In the genomic region with DNA sequence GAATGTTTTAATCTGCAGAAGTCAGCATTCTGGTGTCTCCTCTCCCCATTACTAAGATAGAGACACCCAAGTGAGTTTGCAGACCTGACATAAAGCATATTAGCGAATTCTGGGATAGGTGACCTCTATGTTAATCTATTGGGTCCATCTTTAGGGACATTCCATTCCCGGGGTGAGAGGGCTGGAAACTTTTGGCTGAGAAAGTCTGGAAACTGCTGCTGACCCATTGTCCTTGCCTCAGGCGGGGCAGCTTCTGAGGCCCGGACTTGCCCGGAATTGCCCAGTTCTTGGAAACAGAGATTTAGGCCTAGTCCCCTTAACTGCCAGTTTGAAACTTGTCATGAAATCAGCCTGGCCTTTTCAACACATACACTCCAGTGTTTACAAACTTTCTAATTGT, we compare ENCODE assay signal across 7 mouse cellular contexts. TPM values are rescaled to one million over a fixed set of nuclear protein-coding genes. Genes with fewer than 3 reads are reported as not detected.
DNase-seq lines count a peak whose midpoint lies in the region; ATAC-seq and TF ChIP-seq lines count a peak whose summit lies in the region.

No protein-coding gene starts in this region.

- TF ChIP-seq RAD21 in CH12.LX (IDR thresholded peaks at IDR 0.05; ENCODE audit: low read depth, low read length), result no peak

- WGBS in hindbrain, embryonic 10.5 days, result 69% methylated on average over 5 of the region's 5 CpGs
- 64% methylated on average over 5 of the region's 5 CpGs for WGBS in limb, embryonic 14.5 days

- peak overlapping the region; percentile 87 for H3K9ac ChIP-seq in CH12.LX (ENCODE audit: insufficient read depth, low read depth)
- H3K9ac ChIP-seq in limb, embryonic 14.5 days (ENCODE audit: low read depth, low read length, severe bottlenecking), result peak overlapping the region; percentile 100; the same call in 1 of the 2 replicates

- no peak for TF ChIP-seq EP300 in CH12.LX (IDR thresholded peaks at IDR 0.05; ENCODE audit: low read length)

- H3K4me2 ChIP-seq in CH12.LX (ENCODE audit: insufficient read depth, low read depth, poor library complexity, severe bottlenecking), result peak overlapping the region; percentile 83
- H3K4me2 ChIP-seq in limb, embryonic 14.5 days (replicated peaks; ENCODE audit: low read depth, low read length, severe bottlenecking), result peak overlapping the region; percentile 54

- dilution Hi-C loops in CH12.LX (cut with MboI; ENCODE audit: extremely low pct_ligation_motif_present, extremely low pct_unique_long_range_greater_than_20kb, low sequenced_read_pairs), result no loop called here

- in situ Hi-C loops in CH12.LX (cut with MboI; ENCODE audit: low pct_ligation_motif_present, low pct_unique_long_range_greater_than_20kb, low sequenced_read_pairs), result no loop called here

- TF ChIP-seq CTCF in CH12.LX (conservative IDR thresholded peaks at IDR 0.05 in 1 of 2, IDR thresholded peaks at IDR 0.05 in 1 of 2; ENCODE audit: low read depth in 2 of 2, low read length in 2 of 2) (no peak), E14TG2a.4 (conservative IDR thresholded peaks at IDR 0.05; ENCODE audit: low read length) (no peak)

- H3K36me3 ChIP-seq in CH12.LX (replicated peaks in 1 of 2; ENCODE audit: control insufficient read depth in 1 of 2, insufficient read depth in 1 of 2, low read length in 1 of 2) (peaks cover 13 to 22% of the 10 kb centered on the region in 2 experiments), E14TG2a.4 (ENCODE audit: insufficient read depth, low read length) (peaks cover 26% of the 10 kb centered on the region)
- peaks cover 30% of the 10 kb centered on the region for H3K36me3 ChIP-seq in hindbrain, embryonic 10.5 days
- H3K36me3 ChIP-seq in limb, embryonic 14.5 days (ENCODE audit: control insufficient read depth, insufficient read depth, low read length), result peaks cover 17% of the 10 kb centered on the region; the same call in 1 of the 2 replicates

- H3K4me3 ChIP-seq in CH12.LX (replicated peaks in 1 of 3; ENCODE audit: low read depth in 2 of 3, low read length in 2 of 3, poor library complexity in 1 of 3) (peak overlapping the region; percentile 28 to 90 (median 45)), E14TG2a.4 (replicated peaks; ENCODE audit: low read length) (peak overlapping the region; percentile 98)
- peak overlapping the region; percentile 80 for H3K4me3 ChIP-seq in hindbrain, embryonic 10.5 days
- peak overlapping the region; percentile 98 for H3K4me3 ChIP-seq in limb, embryonic 14.5 days (replicated peaks; ENCODE audit: low read length)

- no peak for ATAC-seq in limb, embryonic 14.5 days (ENCODE audit: low FRiP score, low read depth)
- no peak for ATAC-seq in megakaryocyte-erythroid progenitor cell, adult 5-6 weeks (replicated peaks; ENCODE audit: low FRiP score, low TSS enrichment, poor library complexity, severe bottlenecking)

- no peak for TF ChIP-seq POLR2A in CH12.LX (IDR thresholded peaks at IDR 0.05; ENCODE audit: low read depth, low read length)
- no peak for TF ChIP-seq POLR2A in limb, embryonic 14.5 days (IDR thresholded peaks at IDR 0.05; ENCODE audit: borderline replicate concordance, extremely low read depth, insufficient read depth, insufficient read length)

- H3K9me3 ChIP-seq in CH12.LX (replicated peaks; ENCODE audit: low read length), result no peaks in the 10 kb centered on the region
- H3K9me3 ChIP-seq in E14TG2a.4 (ENCODE audit: low read length), result no peaks in the 10 kb centered on the region
- no peaks in the 10 kb centered on the region for H3K9me3 ChIP-seq in hindbrain, embryonic 10.5 days
- H3K9me3 ChIP-seq in limb, embryonic 14.5 days (ENCODE audit: control insufficient read depth, low read length), result no peaks in the 10 kb centered on the region

- H3K27ac ChIP-seq in CH12.LX (ENCODE audit: insufficient read depth, low read depth), result peak overlapping the region; percentile 92
- peak overlapping the region; percentile 97; the same call in 1 of the 2 replicates for H3K27ac ChIP-seq in hindbrain, embryonic 10.5 days
- no peak overlapping the region for H3K27ac ChIP-seq in limb, embryonic 14.5 days (replicated peaks; ENCODE audit: low read depth, low read length)

- peaks cover 20 to 54% of the 10 kb centered on the region in 2 experiments for H3K4me1 ChIP-seq in CH12.LX (ENCODE audit: control insufficient read depth in 1 of 2, insufficient read depth in 2 of 2)
- peaks cover 78% of the 10 kb centered on the region for H3K4me1 ChIP-seq in E14TG2a.4 (replicated peaks; ENCODE audit: low read depth, low read length)
- H3K4me1 ChIP-seq in hindbrain, embryonic 10.5 days (replicated peaks), result peaks cover 21% of the 10 kb centered on the region
- peaks cover 8% of the 10 kb centered on the region for H3K4me1 ChIP-seq in limb, embryonic 14.5 days (ENCODE audit: control insufficient read depth, insufficient read depth, low read length)

- peaks cover 32% of the 10 kb centered on the region for H3K79me2 ChIP-seq in CH12.LX (replicated peaks; ENCODE audit: control insufficient read depth, extremely low read depth, insufficient read depth, poor library complexity, severe bottlenecking)

- no peaks in the 10 kb centered on the region for H3K27me3 ChIP-seq in CH12.LX (replicated peaks)
- H3K27me3 ChIP-seq in E14TG2a.4 (ENCODE audit: insufficient read depth, low read length), result no peaks in the 10 kb centered on the region
- no peaks in the 10 kb centered on the region for H3K27me3 ChIP-seq in hindbrain, embryonic 10.5 days (ENCODE audit: insufficient read depth, poor library complexity, severe bottlenecking)
- H3K27me3 ChIP-seq in limb, embryonic 14.5 days (ENCODE audit: control insufficient read depth, insufficient read depth, low read length), result no peaks in the 10 kb centered on the region

- DNase-seq in CH12.LX (ENCODE audit: extremely low read depth), result no peak
- no peak for DNase-seq in hindbrain, embryonic 10.5 days (ENCODE audit: low spot score)
- no peak for DNase-seq in limb, embryonic 14.5 days (ENCODE audit: low spot score)
- DNase-seq in ovary, postnatal 10 days (ENCODE audit: low spot score), result no peak
- DNase-seq in layer of hippocampus, adult 18-20 months (ENCODE audit: low spot score in 2 of 2), result no peak

TF ChIP-seq in CH12.LX, 34 proteins besides CTCF, POLR2A, EP300 and RAD21:
- no peak for TF ChIP-seq MYC (IDR thresholded peaks at IDR 0.05; ENCODE audit: low read depth, low read length)
- no peak for TF ChIP-seq SMC3 (IDR thresholded peaks at IDR 0.05; ENCODE audit: low read depth, low read length)
- no peak for TF ChIP-seq MAFK (IDR thresholded peaks at IDR 0.05; ENCODE audit: insufficient replicate concordance, low read length)
- no peak for TF ChIP-seq TCF12 (IDR thresholded peaks at IDR 0.05; ENCODE audit: low read depth, low read length)
- no peak for TF ChIP-seq USF1 (IDR thresholded peaks at IDR 0.05; ENCODE audit: low read depth, low read length)
- no peak for TF ChIP-seq MEF2A (IDR thresholded peaks at IDR 0.05; ENCODE audit: borderline replicate concordance, low read depth, low read length)
- no peak for TF ChIP-seq GABPA (IDR thresholded peaks at IDR 0.05; ENCODE audit: insufficient replicate concordance, low read depth, low read length)
- no peak for TF ChIP-seq MAX (IDR thresholded peaks at IDR 0.05; ENCODE audit: low read length)
- no peak for TF ChIP-seq POLR2AphosphoS2 (IDR thresholded peaks at IDR 0.05; ENCODE audit: low read depth, low read length)
- no peak for TF ChIP-seq ZNF384 (IDR thresholded peaks at IDR 0.05; ENCODE audit: low read depth, low read length)
- TF ChIP-seq CHD2 (IDR thresholded peaks at IDR 0.05; ENCODE audit: low read length), result no peak
- TF ChIP-seq E2F4 (IDR thresholded peaks at IDR 0.05; ENCODE audit: insufficient replicate concordance, low read depth, low read length), result no peak
- TF ChIP-seq NELFE (IDR thresholded peaks at IDR 0.05; ENCODE audit: low read depth, low read length), result no peak
- no peak for TF ChIP-seq MXI1 (IDR thresholded peaks at IDR 0.05; ENCODE audit: low read depth, low read length)
- no peak for TF ChIP-seq USF2 (conservative IDR thresholded peaks at IDR 0.05; ENCODE audit: low read depth, low read length)
TF ChIP-seq in CH12.LX: peak in this region for 0.

RNA-seq across cellular contexts. Expression of a gene that starts 0.8 kb away (rescaled TPM):
- total RNA-seq in CH12.LX (2012; rRNA removed) (136 and 166 TPM in 2 replicates), CH12.LX (2014; rRNA removed) (104 and 112 TPM in 2 replicates)
- polyA plus RNA-seq in CH12.LX (2012; ENCODE audit: insufficient read length, low read depth), result 74.9 and 79.8 TPM in 2 replicates
- 63.4 and 67.5 TPM in 2 replicates for polyA plus RNA-seq in hindbrain, embryonic 10.5 days (2016; fragmentation: Nextera tagmentation; extraction: Ambion mirVana)
- 56.9 and 59.9 TPM in 2 replicates for polyA plus RNA-seq in limb, embryonic 14.5 days (2012; rRNA removed)
- polyA plus RNA-seq in limb, embryonic 14.5 days (2014; fragmentation: Nextera tagmentation; extraction: Ambion mirVana), result 32.9 and 39.2 TPM in 2 replicates
- total RNA-seq in layer of hippocampus, adult 18-20 months (2021), result 10 to 100 TPM; 54.3 to 61.9 TPM
- total RNA-seq in megakaryocyte-erythroid progenitor cell, adult 5-6 weeks (2014; fragmentation: Nextera tagmentation), result 43.6 and 58.8 TPM in 2 replicates
- total RNA-seq in megakaryocyte-erythroid progenitor cell, adult 5-6 weeks (2017), result 45.6 and 63.7 TPM in 2 replicates

RNA-seq across cellular contexts. Expression of a gene that starts 34.8 kb away (rescaled TPM):
- total RNA-seq in CH12.LX (2012; rRNA removed) (5.0 and 6.4 TPM in 2 replicates), CH12.LX (2014; rRNA removed) (1.4 and 2.2 TPM in 2 replicates)
- polyA plus RNA-seq in CH12.LX (2012; ENCODE audit: insufficient read length, low read depth), result 9.7 and 9.8 TPM in 2 replicates
- 22.0 and 22.2 TPM in 2 replicates for polyA plus RNA-seq in hindbrain, embryonic 10.5 days (2016; fragmentation: Nextera tagmentation; extraction: Ambion mirVana)
- polyA plus RNA-seq in limb, embryonic 14.5 days (2012; rRNA removed), result 36.2 and 43.8 TPM in 2 replicates
- polyA plus RNA-seq in limb, embryonic 14.5 days (2014; fragmentation: Nextera tagmentation; extraction: Ambion mirVana), result 21.7 and 26.7 TPM in 2 replicates
- 10 to 100 TPM; 31.1 to 32.5 TPM for total RNA-seq in layer of hippocampus, adult 18-20 months (2021)
- 1.3 and 7.2 TPM in 2 replicates for total RNA-seq in megakaryocyte-erythroid progenitor cell, adult 5-6 weeks (2014; fragmentation: Nextera tagmentation)
- total RNA-seq in megakaryocyte-erythroid progenitor cell, adult 5-6 weeks (2017), result 5.0 and 5.2 TPM in 2 replicates

Comparison
In these comparisons a context has a peak if more than half of its experiments do, and no peak if none do; other contexts are left out.
1. H3K4me3 ChIP-seq: peak in every context shown above with its lines; median percentile 98 in E14TG2a.4; 98 in limb, embryonic 14.5 days; 80 in hindbrain, embryonic 10.5 days; 45 in CH12.LX.